Mouse (Mus musculus) layer of hippocampus, postnatal 36 days (tissue): Measurements from ENCODE around the gene Npas1. TPM values are rescaled to one million over a fixed set of nuclear protein-coding genes. Genes with fewer than 3 reads are reported as not detected.
A peak's percentile ranks its signal among the peaks of the same experiment; 100 is the strongest.

Source experiments
- DNase-seq, 2 experiments: peaks; one replicate each; pipeline ENCODE4 v3.0.0; 2022
- total RNA-seq, 2 experiments: library from RNA; stranded (reverse); gene quantifications; 2 replicates each; pipeline ENCODE4 v1.2.3; 2021

Npas1 gene
- total RNA-seq, 2 experiments from 2014 or later = 17.9 to 20.2 TPM

DNA sequence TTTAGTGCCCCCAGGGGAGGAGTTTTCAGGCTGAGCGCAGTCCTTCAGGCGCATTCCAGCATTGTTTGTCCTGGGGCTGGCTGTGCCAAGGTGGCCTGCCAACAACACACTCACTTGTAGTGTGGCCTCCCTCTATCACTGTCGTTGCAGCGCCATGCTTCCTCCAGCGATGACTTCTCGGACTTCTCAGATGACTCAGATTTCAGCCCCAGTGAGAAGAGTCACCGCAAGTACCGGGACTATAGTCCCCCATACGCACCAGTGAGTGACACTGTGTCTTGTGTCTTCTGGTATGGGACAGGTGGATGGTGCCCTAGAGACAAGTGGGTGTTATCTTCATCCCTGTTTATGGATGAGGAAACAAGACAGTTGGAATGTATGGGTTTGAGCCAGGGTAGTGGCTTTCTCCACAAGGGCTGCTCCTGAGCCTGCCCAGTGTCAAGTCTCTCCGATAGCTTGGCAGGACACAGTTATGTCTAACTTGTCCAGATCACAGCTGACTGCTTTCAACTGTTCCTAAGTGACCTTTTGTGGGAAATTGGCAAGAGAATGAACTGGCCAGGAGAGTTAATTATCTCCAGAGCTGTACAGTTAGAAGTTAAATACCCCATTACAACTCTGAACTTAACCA is 60.3 kb downstream of the Npas1 start:
- no peak for DNase-seq

DNA sequence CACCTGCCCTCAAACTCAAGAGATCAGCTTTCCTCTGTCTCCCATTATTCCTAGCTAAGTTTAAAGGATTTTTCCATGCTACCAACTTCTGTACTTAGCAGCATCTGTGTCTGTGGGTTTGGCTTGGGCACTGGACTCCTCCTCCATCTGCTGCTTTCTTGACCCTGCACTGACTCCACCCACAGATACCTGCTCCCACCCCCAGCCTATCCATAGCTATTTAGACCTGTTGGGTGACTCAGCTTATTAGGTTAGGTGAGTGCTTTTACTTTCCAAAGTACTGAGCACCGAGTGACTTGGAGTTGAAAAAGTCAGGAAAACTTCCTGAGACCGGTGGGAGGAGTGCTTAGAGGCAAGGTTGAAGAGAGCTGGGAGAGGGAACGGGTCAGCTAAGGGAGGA is 62.1 kb downstream of the Npas1 start:
- no peak for DNase-seq

DNA sequence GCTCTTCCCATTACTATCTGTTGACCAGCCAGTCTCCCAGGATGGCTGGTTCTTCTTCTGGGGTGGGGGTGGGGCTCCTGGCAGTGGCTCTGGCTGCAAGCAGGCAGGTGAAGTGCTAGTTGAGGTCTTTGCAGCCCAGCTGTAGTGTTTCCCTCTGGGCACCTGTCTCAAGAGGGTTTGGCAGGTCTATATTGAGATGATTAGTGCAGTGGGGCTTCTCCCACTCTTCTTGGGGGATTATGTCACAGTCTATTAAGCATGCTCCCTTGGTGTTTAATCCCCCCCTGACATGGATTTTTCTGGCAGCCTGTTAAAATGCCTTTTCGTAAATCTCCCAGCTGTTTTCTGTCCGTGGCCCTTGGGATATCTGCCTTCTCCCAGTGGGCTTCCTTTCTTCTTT is 64.6 kb downstream of the Npas1 start:
- DNase-seq = no peak

DNA sequence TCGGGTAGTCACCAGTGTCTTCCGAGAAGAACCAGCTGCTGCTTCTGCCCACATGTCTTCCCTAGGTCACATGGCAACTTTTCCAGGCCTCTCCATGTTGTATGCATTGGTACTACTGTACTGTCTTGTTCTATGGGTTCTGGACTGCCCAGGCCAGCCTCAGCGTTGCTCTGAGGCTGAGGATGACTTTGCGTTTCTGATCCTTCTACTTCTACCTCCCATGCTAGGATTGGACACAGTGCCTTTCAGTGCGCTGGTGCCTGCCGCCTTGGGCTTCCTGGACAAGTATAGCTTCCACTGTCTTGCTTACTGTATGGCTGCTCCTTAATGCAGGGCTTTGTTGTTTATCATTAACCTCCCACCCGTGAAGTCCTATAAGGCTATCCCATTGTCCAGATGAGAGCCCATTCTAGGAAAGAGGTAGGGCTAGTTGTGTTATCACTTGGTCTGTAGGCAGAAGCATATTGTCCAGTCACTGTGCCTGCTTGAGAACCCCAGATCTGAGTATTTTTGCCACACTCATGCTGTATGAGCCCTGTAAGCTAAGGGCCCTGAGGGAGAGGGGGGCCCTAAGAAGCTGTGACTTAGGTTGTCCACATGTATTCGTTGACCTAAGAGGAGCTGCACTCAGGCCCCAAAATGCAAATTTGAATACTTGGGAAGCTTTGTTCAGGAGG is 65.2 kb downstream of the Npas1 start:
- no peak for DNase-seq

DNA sequence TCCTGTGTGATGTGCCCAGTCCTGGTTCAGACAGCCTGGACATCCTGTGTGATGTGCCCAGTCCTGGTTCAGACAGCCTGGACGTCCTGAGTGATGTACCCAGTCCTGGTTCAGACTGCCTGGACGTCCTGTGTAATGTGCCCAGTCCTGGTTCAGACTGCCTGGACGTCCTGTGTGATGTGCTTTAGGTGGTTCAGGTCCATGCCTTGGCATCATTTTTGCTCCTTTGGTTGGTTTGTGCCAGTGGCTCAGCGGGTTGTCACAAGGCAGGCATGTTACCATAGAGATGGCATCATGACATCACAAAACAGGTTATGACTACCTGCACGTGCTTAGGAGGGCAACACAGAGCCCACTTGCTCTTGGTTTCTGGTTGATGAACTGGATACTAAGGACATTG is 66.4 kb downstream of the Npas1 start:
- DNase-seq = no peak

DNA sequence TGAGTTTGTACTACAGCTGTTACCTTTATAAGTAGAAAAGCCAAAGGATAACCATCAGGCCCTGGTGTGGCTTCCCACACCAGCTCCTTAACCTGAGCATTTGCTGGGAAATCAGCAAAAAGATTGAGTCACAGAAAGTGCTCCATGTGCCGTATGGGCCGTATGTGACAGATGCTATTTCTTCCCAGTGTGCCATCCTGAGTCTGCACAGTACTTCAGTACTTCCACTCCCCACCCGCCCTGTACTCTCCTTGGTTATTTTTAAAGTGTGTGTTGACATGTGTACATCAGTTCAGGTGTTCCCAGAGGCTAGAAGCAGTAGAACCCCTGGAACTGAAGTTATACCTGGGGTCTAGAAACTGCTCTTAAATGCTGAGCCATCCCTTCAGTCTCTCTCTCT is 70.5 kb downstream of the Npas1 start:
- DNase-seq = peak in 1 of 2 experiments; percentile 13

Other genes with a start within 250 kb of the Npas1 start
- under 1 TPM; 0.35 to 0.60 TPM for gene C5ar2, start 233.6 kb downstream of the Npas1 start, total RNA-seq
- gene C5ar1, start 218.2 kb downstream of the Npas1 start, total RNA-seq = 1 to 10 TPM in 1 of 2 experiments, under 1 TPM in 1; 0.62 to 1.9 TPM
- 10 to 100 TPM; 31.2 to 33.0 TPM for gene Inafm1, start 204.1 kb downstream of the Npas1 start, total RNA-seq
- 10 to 100 TPM; 69.0 to 77.7 TPM for gene Ccdc9, start 190.9 kb downstream of the Npas1 start, total RNA-seq
- 10 to 100 TPM; 11.3 to 13.0 TPM for gene Bbc3, start 169.3 kb downstream of the Npas1 start, total RNA-seq
- gene Sae1, start 89.9 kb downstream of the Npas1 start, total RNA-seq = 10 to 100 TPM; 88.7 to 97.5 TPM
- 10 to 100 TPM; 54.7 to 60.4 TPM for gene Zc3h4, start 76.8 kb downstream of the Npas1 start, total RNA-seq
- 10 to 100 TPM; 61.4 to 77.2 TPM for gene Tmem160, start 24.9 kb downstream of the Npas1 start, total RNA-seq
- 100 to 1,000 TPM; 129 to 133 TPM for gene Arhgap35, start 137.3 kb upstream of the Npas1 start, total RNA-seq
- gene Ceacam15, start 198.0 kb upstream of the Npas1 start, total RNA-seq = not detected
- gene Ceacam9, start 244.2 kb upstream of the Npas1 start, total RNA-seq = not detected